Mouse (Mus musculus): Measurements from ENCODE around the gene Cdhr3. TPM values are rescaled to one million over a fixed set of nuclear protein-coding genes. Genes with fewer than 3 reads are reported as not detected.
A peak's percentile ranks its signal among the peaks of the same experiment; 100 is the strongest.

Cdhr3 gene
- polyA plus RNA-seq, 1 experiment from 2014 or later, result 0.17 TPM

- 56% methylated on average over 9 of the region's 9 CpGs for WGBS
These were observed 39.4 kb downstream of the Cdhr3 start for GRCm38 (mm10) chr12:33053311-33053710.

GRCm38 (mm10) chr12:33048391-33048790 lies 44.3 kb downstream of the Cdhr3 start:
- H3K9me3 ChIP-seq (ENCODE audit: control insufficient read depth, low read length), result no peaks in the 10 kb centered on the region
- DNase-seq (ENCODE audit: low spot score) (no peak), ATAC-seq (ENCODE audit: insufficient read depth, low FRiP score, low TSS enrichment) (no peak)
- no peaks in the 10 kb centered on the region for H3K36me3 ChIP-seq (ENCODE audit: control insufficient read depth, insufficient read depth, low read length)
- H3K27me3 ChIP-seq (ENCODE audit: control insufficient read depth, insufficient read depth, low read length), result no peaks in the 10 kb centered on the region
- H3K4me3 ChIP-seq (ENCODE audit: low read depth, low read length), result no peak overlapping the region
- H3K9ac ChIP-seq (ENCODE audit: low read length), result no peak overlapping the region
- no peak overlapping the region for H3K4me2 ChIP-seq (ENCODE audit: low read depth)
- H3K4me1 ChIP-seq (ENCODE audit: control insufficient read depth, insufficient read depth, low read length), result peaks cover 2% of the 10 kb centered on the region; the same call in 1 of the 2 replicates
- 86% methylated on average over 3 of the region's 3 CpGs for WGBS
- no peak overlapping the region for H3K27ac ChIP-seq (ENCODE audit: low read depth, low read length)

More at GRCm38 (mm10) chr12:33053311-33053710, 39.4 kb downstream of the Cdhr3 start:
- Histone ChIP-seq H3K4me2 (ENCODE audit: low read depth) (no peak overlapping the region), H3K4me1 (ENCODE audit: control insufficient read depth, insufficient read depth, low read length) (peaks cover 10% of the 10 kb centered on the region), H3K27me3 (ENCODE audit: control insufficient read depth, insufficient read depth, low read length) (no peaks in the 10 kb centered on the region), H3K4me3 (ENCODE audit: low read depth, low read length) (no peak overlapping the region), H3K9ac (ENCODE audit: low read length) (no peak overlapping the region), H3K36me3 (ENCODE audit: control insufficient read depth, insufficient read depth, low read length) (no peaks in the 10 kb centered on the region), H3K9me3 (ENCODE audit: control insufficient read depth, low read length) (no peaks in the 10 kb centered on the region), H3K27ac (ENCODE audit: low read depth, low read length) (no peak overlapping the region)
- DNase-seq (ENCODE audit: low spot score) (no peak), ATAC-seq (ENCODE audit: insufficient read depth, low FRiP score, low TSS enrichment) (no peak)

- 88% methylated on average over 7 of the region's 7 CpGs for WGBS
These were observed 46.2 kb downstream of the Cdhr3 start for GRCm38 (mm10) chr12:33046434-33046833.

GRCm38 (mm10) chr12:33045533-33046361 lies 46.9 kb downstream of the Cdhr3 start:
- no peak overlapping the region for H3K4me2 ChIP-seq (ENCODE audit: low read depth)
- DNase-seq (ENCODE audit: low spot score), result no peak
- WGBS, result 55% methylated on average over 16 of the region's 16 CpGs
- H3K4me1 ChIP-seq (ENCODE audit: control insufficient read depth, insufficient read depth, low read length), result 0 out of 2 replicates have a peak, but pooled peaks cover 2% of the 10 kb centered on the region
- H3K27ac ChIP-seq (ENCODE audit: low read depth, low read length), result no peak overlapping the region
- no peaks in the 10 kb centered on the region for H3K36me3 ChIP-seq (ENCODE audit: control insufficient read depth, insufficient read depth, low read length)
- H3K27me3 ChIP-seq (ENCODE audit: control insufficient read depth, insufficient read depth, low read length), result no peaks in the 10 kb centered on the region
- no peak overlapping the region for H3K9ac ChIP-seq (ENCODE audit: low read length)
- ATAC-seq (ENCODE audit: insufficient read depth, low FRiP score, low TSS enrichment), result no peak
- H3K4me3 ChIP-seq (ENCODE audit: low read depth, low read length), result no peak overlapping the region
- H3K9me3 ChIP-seq (ENCODE audit: control insufficient read depth, low read length), result no peaks in the 10 kb centered on the region

More at GRCm38 (mm10) chr12:33046434-33046833, 46.2 kb downstream of the Cdhr3 start:
- DNase-seq (ENCODE audit: low spot score) (no peak), ATAC-seq (ENCODE audit: insufficient read depth, low FRiP score, low TSS enrichment) (no peak)
- 0 out of 2 replicates have a peak, but pooled peaks cover 2% of the 10 kb centered on the region for H3K4me1 ChIP-seq (ENCODE audit: control insufficient read depth, insufficient read depth, low read length)
- H3K4me3 ChIP-seq (ENCODE audit: low read depth, low read length), result no peak overlapping the region
- H3K4me2 ChIP-seq (ENCODE audit: low read depth), result no peak overlapping the region
- no peak overlapping the region for H3K9ac ChIP-seq (ENCODE audit: low read length)
- H3K9me3 ChIP-seq (ENCODE audit: control insufficient read depth, low read length), result no peaks in the 10 kb centered on the region
- no peaks in the 10 kb centered on the region for H3K36me3 ChIP-seq (ENCODE audit: control insufficient read depth, insufficient read depth, low read length)
- H3K27ac ChIP-seq (ENCODE audit: low read depth, low read length), result no peak overlapping the region
- no peaks in the 10 kb centered on the region for H3K27me3 ChIP-seq (ENCODE audit: control insufficient read depth, insufficient read depth, low read length)

GRCm38 (mm10) chr12:33041476-33041875 lies 51.2 kb downstream of the Cdhr3 start:
- H3K27me3 ChIP-seq (ENCODE audit: control insufficient read depth, insufficient read depth, low read length), result no peaks in the 10 kb centered on the region
- ATAC-seq (ENCODE audit: insufficient read depth, low FRiP score, low TSS enrichment) (no peak), DNase-seq (ENCODE audit: low spot score) (no peak)
- no peak overlapping the region for H3K4me2 ChIP-seq (ENCODE audit: low read depth)
- no peak overlapping the region for H3K4me3 ChIP-seq (ENCODE audit: low read depth, low read length)
- no peak overlapping the region for H3K27ac ChIP-seq (ENCODE audit: low read depth, low read length)
- no peaks in the 10 kb centered on the region for H3K36me3 ChIP-seq (ENCODE audit: control insufficient read depth, insufficient read depth, low read length)
- no peak overlapping the region for H3K9ac ChIP-seq (ENCODE audit: low read length)
- no peaks in the 10 kb centered on the region for H3K9me3 ChIP-seq (ENCODE audit: control insufficient read depth, low read length)
- no peaks in the 10 kb centered on the region for H3K4me1 ChIP-seq (ENCODE audit: control insufficient read depth, insufficient read depth, low read length)
- 89% methylated on average over 7 of the region's 7 CpGs for WGBS

GRCm38 (mm10) chr12:33040811-33041210 lies 51.9 kb downstream of the Cdhr3 start:
- no peaks in the 10 kb centered on the region for H3K9me3 ChIP-seq (ENCODE audit: control insufficient read depth, low read length)
- ATAC-seq (ENCODE audit: insufficient read depth, low FRiP score, low TSS enrichment), result no peak
- WGBS, result 91% methylated on average over 2 of the region's 2 CpGs

GRCm38 (mm10) chr12:33038676-33039075 lies 54.0 kb downstream of the Cdhr3 start:
- Histone ChIP-seq H3K4me2 (ENCODE audit: low read depth) (no peak overlapping the region), H3K27ac (ENCODE audit: low read depth, low read length) (no peak overlapping the region), H3K4me3 (ENCODE audit: low read depth, low read length) (no peak overlapping the region), H3K36me3 (ENCODE audit: control insufficient read depth, insufficient read depth, low read length) (no peaks in the 10 kb centered on the region), H3K9ac (ENCODE audit: low read length) (no peak overlapping the region), H3K4me1 (ENCODE audit: control insufficient read depth, insufficient read depth, low read length) (peaks cover 10% of the 10 kb centered on the region), H3K9me3 (ENCODE audit: control insufficient read depth, low read length) (no peaks in the 10 kb centered on the region), H3K27me3 (ENCODE audit: control insufficient read depth, insufficient read depth, low read length) (no peaks in the 10 kb centered on the region)
- no peak for ATAC-seq (ENCODE audit: insufficient read depth, low FRiP score, low TSS enrichment)
- no peak for DNase-seq (ENCODE audit: low spot score)

More at GRCm38 (mm10) chr12:33040811-33041210, 51.9 kb downstream of the Cdhr3 start:
- H3K27ac ChIP-seq (ENCODE audit: low read depth, low read length), result no peak overlapping the region
- peaks cover 6% of the 10 kb centered on the region for H3K4me1 ChIP-seq (ENCODE audit: control insufficient read depth, insufficient read depth, low read length)
- no peaks in the 10 kb centered on the region for H3K36me3 ChIP-seq (ENCODE audit: control insufficient read depth, insufficient read depth, low read length)
- no peak for DNase-seq (ENCODE audit: low spot score)
- no peak overlapping the region for H3K9ac ChIP-seq (ENCODE audit: low read length)
- no peak overlapping the region for H3K4me3 ChIP-seq (ENCODE audit: low read depth, low read length)
- no peak overlapping the region for H3K4me2 ChIP-seq (ENCODE audit: low read depth)
- H3K27me3 ChIP-seq (ENCODE audit: control insufficient read depth, insufficient read depth, low read length), result no peaks in the 10 kb centered on the region

- Histone ChIP-seq H3K9ac (ENCODE audit: low read length) (no peak overlapping the region), H3K4me1 (ENCODE audit: control insufficient read depth, insufficient read depth, low read length) (peaks cover 16% of the 10 kb centered on the region), H3K4me2 (ENCODE audit: low read depth) (peak overlapping the region; percentile 19), H3K4me3 (ENCODE audit: low read depth, low read length) (no peak overlapping the region), H3K27me3 (ENCODE audit: control insufficient read depth, insufficient read depth, low read length) (no peaks in the 10 kb centered on the region), H3K27ac (ENCODE audit: low read depth, low read length) (peak overlapping the region; percentile 58), H3K36me3 (ENCODE audit: control insufficient read depth, insufficient read depth, low read length) (no peaks in the 10 kb centered on the region), H3K9me3 (ENCODE audit: control insufficient read depth, low read length) (no peaks in the 10 kb centered on the region)
- WGBS, result 19% methylated on average over 21 of the region's 21 CpGs
- peak; percentile 72 for DNase-seq (ENCODE audit: low spot score)
- ATAC-seq (ENCODE audit: insufficient read depth, low FRiP score, low TSS enrichment), result peak; percentile 84
These were observed 56.8 kb downstream of the Cdhr3 start for GRCm38 (mm10) chr12:33035719-33036521.

Measured in neural tube, embryonic 11.5 days (tissue).